Mouse (Mus musculus) urinary bladder, adult 2 months (tissue): Measurements from ENCODE around the gene Ubiad1. TPM values are rescaled to one million over a fixed set of nuclear protein-coding genes. Genes with fewer than 3 reads are reported as not detected.

Experiments used
- DNase-seq: peaks from one replicate; pipeline ENCODE4 v3.0.0; 2022; ENCODE audit warnings: low spot score
- polyA plus RNA-seq: library from polyadenylated mRNA; depleted of rRNA; stranded (reverse); fragments of >200 nt; gene quantifications from 2 replicates; pipeline ENCODE4 v1.2.3, GENCODE M21; 2012; rRNA removed

Gene Ubiad1
- polyA plus RNA-seq, 1 experiment: 9.2 TPM

DNA sequence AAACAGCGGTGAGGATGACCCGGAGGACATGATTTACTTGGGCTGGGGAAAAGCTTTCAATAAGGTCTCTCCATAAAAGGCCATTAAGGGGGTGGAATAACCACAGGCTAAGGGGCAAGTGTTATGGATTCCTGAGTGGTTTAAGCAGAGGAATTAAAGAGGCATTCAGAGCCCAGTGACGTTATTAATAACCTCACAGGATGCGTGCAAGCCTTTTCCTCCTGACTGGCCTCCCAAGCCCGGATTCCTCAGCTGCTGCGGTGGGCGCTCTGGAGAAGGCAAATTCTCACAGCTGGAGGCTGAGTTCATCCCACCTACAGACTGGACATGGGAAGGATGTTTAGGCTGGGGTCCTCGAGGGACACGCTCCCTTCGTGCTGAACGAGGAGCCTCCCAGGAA is 39.8 kb downstream of the Ubiad1 start:
- DNase-seq: no peak

DNA sequence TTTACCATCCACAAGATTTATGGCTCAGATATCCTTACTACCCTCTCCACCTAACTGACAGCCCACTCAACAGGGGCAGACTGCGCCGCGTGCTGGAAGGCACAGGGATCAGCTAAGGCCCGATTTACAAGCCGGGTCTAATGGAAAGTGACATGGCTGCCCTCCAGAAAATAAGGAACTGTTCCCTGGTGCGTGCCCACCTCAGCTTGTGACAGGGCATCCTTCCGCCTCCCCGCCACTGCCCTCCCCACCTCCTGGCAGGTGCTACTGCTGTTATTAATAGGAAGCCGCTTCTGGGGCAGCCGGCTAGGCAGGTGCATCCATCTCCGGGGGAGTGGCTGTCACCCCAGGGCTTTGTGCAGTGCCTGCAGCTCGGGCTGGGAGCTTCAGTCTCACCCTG is 41.2 kb downstream of the Ubiad1 start:
- no peak for DNase-seq

DNA sequence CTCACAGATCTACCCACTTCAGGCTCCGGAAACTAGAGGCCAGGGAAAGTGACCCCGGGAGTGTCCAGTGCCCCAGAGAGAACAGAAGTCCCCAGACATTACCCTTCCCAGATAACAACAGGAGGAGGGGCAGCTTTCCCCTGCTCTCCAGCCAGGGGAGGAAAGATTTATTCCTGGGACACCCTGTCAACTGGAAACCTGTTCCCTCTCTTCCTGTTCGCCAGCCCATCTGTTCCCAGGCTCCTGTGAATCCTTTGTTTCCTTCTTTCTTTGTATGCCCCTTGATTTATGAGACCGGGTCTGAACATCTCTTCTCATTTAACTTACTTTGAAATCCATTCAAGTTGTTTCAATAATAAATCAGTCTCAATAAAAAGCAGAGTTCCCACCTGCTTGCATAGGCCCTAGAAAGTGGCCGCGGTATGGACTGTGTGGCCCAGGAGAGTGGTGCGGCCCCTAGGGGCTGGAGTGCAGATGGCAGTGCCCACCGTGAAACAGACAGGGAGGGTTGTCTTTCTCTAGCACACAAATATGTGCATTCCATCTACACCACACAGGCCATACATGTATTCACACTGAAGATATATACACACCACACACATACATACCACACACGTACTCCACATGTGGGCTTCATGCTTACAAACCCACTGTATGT is 45.0 kb downstream of the Ubiad1 start:
- no peak for DNase-seq

DNA sequence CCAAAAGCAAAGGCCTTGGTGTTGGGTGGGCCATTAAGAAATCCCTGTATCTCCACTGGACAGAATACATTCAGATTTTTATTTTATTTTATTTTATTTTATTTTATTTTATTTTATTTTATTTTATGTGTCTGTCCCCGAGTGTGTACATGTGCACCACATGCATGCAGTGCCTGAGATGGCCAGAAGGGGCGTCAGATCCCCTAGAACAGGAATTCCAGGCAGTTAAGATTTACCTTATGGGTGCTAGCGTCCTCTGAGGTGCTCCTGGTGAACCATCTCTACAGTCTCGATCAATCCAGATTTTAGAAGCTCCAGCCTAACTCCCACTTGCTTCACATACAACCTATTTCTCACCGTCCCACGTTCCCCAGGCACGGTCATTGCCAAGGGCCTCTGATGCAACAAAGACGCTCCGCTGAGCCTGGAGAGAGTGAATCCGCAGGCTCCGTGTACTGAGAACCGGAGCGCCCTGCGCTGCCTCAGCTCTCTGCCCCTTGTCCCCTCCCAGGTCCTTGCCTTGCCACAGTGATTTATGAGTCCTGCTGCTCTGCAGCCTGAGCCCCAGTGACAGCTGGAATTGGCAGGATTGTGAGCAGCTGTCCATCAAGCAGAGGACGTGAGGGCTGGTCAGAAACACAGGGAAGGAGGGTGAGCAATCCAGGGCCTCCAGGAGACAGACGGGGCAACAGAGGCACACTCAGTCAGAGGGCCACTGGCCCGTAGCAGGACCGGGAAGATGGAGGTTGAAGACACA is 46.9 kb downstream of the Ubiad1 start:
- DNase-seq: no peak

DNA sequence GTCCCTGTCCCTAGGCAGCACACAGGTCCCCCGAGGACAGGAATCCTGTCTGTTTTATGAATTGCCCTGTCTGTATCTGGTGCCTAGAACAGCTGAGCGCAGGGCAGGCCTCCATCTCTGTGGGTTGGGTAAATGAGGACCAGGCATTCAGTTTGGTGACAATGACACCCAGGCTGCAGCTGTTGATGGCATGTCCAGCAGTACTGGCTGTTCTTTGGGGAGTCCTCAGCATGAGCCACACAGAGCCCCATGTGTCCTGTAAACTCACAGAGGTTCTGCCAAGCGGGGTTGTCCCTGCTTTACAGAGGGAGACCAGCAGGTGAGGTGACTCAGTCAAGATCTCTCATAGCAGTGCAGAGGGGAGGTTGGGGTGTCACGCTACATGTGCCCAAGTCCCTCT is 47.5 kb downstream of the Ubiad1 start:
- no peak for DNase-seq

DNA sequence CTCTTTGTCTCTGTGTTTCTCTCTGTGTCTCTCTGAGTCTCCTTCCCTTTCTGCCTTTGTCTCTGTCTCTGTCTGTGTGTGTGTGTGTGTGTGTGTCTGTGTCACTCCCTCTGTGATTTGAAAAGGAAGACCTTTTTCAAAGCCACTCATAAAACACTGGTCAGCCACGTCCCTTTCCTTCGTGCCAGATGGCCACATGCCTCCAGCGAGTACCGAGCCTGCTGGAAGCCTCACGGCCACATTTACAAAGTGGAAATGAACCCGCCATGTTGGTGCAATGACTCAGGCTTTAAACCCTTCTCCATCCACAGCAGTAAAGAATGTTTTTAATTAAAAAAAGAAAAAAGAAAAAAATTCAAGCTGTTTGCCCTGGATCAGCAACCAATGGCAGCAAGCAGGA is 48.7 kb downstream of the Ubiad1 start:
- DNase-seq: no peak

DNA sequence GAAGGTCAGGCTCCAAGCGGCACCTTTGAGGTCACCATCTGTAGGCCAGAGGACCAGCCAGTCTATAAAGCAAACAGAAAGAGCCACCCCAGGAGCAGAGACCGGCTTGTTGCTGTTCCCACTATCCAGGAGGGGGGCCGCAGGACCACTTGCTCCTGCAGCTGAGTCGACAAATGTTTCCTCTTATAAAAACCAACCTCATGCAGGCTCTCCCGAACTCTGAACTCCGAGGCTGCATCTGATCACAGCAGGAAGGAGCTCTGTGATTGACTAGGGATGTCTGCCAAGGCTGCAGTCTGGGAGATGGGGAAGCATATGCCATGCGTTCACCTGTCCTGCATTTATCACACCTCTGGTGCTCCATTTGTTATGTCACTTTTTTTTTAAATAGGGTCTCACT is 49.4 kb downstream of the Ubiad1 start:
- DNase-seq: no peak

DNA sequence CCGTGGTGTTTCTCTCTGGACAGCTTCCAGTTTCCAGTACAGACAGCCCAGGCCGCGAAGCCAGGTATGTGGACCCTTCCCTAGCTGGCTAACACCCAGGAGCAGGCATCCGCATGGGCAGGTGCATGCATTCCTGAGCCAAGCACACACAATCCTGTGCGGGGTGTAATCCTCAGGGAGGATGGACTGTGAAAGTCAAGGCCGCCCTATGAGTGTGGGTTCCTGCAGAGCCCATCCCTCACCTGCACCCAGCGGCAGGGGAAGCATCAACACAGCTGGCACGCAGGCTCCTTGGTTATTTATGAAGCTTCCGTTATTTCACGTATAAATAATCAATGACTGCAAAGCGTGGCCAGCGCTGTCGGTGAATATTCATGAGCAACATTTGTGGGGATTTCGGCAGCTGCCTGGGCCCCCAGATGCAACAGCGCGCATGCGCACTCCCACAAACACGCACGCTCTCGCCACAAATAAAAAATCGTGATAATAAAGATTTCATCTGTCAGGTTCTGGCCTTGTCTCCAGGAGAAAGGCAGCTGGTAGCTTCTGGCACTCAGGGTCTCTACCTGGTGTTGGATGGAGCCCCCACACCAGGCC is 52.8 kb downstream of the Ubiad1 start:
- no peak for DNase-seq

DNA sequence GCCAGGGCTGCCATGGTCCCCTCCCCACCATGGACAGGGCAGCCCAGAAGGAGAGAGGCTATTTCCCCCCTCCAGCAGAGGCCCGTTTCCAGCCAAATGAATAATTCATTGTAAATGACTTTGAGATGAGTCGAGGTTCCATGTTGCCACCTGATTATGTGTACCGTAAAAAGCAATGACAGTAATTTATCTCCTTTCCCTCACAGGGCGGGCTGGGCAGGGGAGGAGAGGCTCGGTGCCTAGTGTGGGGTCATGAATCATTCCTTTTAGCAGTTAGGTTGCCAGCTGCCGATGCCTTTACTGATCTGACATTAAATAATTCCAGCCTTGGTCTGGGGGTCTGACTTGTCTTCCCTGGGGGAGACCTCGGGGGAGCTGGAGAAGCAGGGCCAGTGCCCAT is 54.9 kb downstream of the Ubiad1 start:
- no peak for DNase-seq

DNA sequence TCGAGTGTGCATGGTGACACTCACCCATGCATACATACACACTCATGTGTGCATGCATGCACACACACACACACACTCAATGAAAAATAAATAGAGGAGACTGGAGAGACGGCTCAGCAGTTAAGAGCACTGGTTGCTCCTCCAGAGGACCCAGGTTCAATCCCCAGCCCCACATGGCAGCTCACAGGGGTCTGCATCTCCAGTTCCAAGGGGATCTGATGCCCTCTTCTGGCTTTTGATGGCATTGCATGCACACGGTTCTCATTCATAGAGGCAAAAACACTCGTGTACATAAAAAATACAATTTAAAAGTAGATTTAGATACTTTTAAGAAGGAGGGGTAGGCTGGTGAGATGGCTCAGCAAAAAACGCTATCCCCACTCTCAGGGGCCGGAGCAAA is 55.5 kb downstream of the Ubiad1 start:
- no peak for DNase-seq

DNA sequence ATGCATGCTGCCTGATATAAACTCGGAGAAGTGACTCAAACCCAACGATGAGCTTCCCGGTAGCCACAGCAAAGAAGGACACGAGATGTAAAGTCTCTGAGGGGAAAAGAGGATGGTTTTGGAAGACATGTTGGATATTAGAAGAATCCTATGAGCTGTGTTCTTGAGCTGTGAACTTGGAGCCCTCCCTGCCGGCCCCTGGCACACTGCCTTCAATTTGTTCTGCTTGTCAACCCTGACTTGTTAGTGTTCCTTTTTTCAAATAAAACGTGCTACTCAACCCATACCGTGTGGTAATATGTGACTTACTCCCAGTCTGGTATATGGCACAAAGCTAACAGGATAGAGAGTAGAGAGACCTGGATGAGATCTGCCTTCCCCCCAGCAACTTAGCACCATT is 59.3 kb downstream of the Ubiad1 start:
- DNase-seq: no peak

Other genes starting within 250 kb of the Ubiad1 start
- gene Disp3, start 156.8 kb downstream of the Ubiad1 start, polyA plus RNA-seq: 0.01 and 0.06 TPM in 2 replicates
- gene Mtor, start 3.8 kb upstream of the Ubiad1 start, polyA plus RNA-seq: 15.6 and 20.0 TPM in 2 replicates
- gene Angptl7, start 55.7 kb upstream of the Ubiad1 start, polyA plus RNA-seq: 11.0 and 14.6 TPM in 2 replicates
- gene Exosc10, start 113.7 kb upstream of the Ubiad1 start, polyA plus RNA-seq: 31.4 and 40.2 TPM in 2 replicates
- gene Srm, start 146.7 kb upstream of the Ubiad1 start, polyA plus RNA-seq: 48.4 and 51.9 TPM in 2 replicates
- 0.58 and 0.72 TPM in 2 replicates for gene Masp2, start 157.8 kb upstream of the Ubiad1 start, polyA plus RNA-seq
- gene Tardbp, start 182.2 kb upstream of the Ubiad1 start, polyA plus RNA-seq: 252 and 403 TPM in 2 replicates
- gene Gm572, start 198.5 kb upstream of the Ubiad1 start, polyA plus RNA-seq: 0.04 TPM in 1 of 2 replicates, not detected in the other